Mouse (Mus musculus): Measurements from ENCODE around the gene Glb1l2. TPM values are rescaled to one million over a fixed set of nuclear protein-coding genes. Genes with fewer than 3 reads are reported as not detected.
A peak's percentile ranks its signal among the peaks of the same experiment; 100 is the strongest.

Gene Glb1l2
- polyA plus RNA-seq, 1 experiment from 2014 or later: 2.5 TPM

DNA sequence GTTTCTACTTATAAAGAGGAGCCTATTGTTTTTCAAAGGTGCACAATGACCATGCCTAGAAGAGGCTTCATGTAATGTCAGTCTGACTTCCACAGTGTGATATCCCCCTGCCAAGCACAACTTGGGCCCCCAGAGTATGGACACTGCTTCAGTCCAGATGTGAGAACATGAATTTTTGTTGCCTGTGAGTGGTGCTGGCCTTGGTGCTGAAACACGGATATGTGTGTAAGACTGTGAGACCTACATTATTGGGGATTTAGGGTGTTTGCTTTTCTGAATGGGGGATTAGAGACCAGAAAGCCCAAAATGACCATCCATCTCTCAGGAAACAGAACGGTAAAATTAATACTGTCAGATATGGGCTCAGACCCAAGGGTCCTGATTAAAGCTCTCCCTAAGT is 78.8 kb downstream of the Glb1l2 start:
- H3K4me2 ChIP-seq (replicated peaks): no peak overlapping the region

DNA sequence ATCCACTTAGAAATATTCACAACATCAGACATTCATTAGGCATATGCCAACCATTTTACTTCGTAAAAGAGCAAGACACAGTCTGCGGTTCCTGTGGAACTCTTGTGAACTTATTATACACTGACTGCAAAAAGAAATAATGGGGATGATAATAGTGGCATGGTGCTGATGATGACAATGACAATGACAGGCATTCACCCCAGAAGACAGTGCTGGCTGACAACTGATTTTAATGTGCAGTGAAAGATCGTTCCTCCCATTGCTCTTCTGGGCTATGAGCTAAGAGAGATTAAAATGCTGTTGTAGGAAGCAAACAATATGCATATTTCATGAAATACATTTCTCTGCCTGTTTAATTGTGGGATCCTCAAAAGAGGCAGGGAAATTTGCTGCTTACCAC is 80.6 kb downstream of the Glb1l2 start:
- Histone ChIP-seq H3K4me3 (replicated peaks) (no peak overlapping the region), H3K9me3 (no peaks in the 10 kb centered on the region), H3K27ac (no peak overlapping the region), H3K27me3 (0 out of 2 replicates have a peak, but pooled peaks cover 2% of the 10 kb centered on the region), H3K9ac (replicated peaks) (no peak overlapping the region), H3K4me1 (replicated peaks) (no peaks in the 10 kb centered on the region), H3K36me3 (no peaks in the 10 kb centered on the region), H3K4me2 (replicated peaks) (no peak overlapping the region)
- ATAC-seq: no peak
- WGBS: 73% methylated on average over 3 of the region's 3 CpGs

More for the DNA sequence above, 78.8 kb downstream of the Glb1l2 start:
- Histone ChIP-seq H3K4me1 (replicated peaks) (no peaks in the 10 kb centered on the region), H3K27me3 (peaks cover 8% of the 10 kb centered on the region; the same call in 1 of the 2 replicates), H3K36me3 (no peaks in the 10 kb centered on the region), H3K9ac (replicated peaks) (no peak overlapping the region), H3K27ac (no peak overlapping the region), H3K9me3 (no peaks in the 10 kb centered on the region), H3K4me3 (replicated peaks) (no peak overlapping the region)
- 33% methylated on average over 2 of the region's 2 CpGs for WGBS
- ATAC-seq: no peak

DNA sequence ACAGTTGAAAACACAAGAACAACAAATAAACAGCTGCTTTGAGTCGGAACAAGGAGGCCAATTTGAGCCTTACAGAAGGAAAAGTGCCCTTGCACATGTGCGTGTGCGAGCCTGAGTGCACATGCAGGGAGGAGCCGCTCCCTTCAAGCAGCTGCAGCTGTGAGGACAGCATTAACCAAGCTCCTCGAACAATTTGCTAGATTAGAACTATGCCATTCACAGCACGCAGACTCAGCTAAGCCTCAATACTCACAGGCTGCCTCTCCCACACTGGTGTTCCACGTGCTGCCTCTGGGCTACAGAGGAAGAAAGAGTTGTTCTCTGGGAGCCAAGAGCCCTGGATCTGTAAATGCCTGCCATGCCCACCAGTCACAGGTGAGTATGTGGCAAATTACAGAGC is 84.5 kb downstream of the Glb1l2 start:
- Histone ChIP-seq H3K36me3 (no peaks in the 10 kb centered on the region), H3K4me1 (replicated peaks) (peaks cover 8% of the 10 kb centered on the region), H3K4me2 (replicated peaks) (no peak overlapping the region), H3K9ac (replicated peaks) (no peak overlapping the region), H3K9me3 (no peaks in the 10 kb centered on the region), H3K4me3 (replicated peaks) (no peak overlapping the region), H3K27me3 (no peaks in the 10 kb centered on the region), H3K27ac (no peak overlapping the region)
- 44% methylated on average over 7 of the region's 7 CpGs for WGBS
- 0 out of 2 replicates have a peak, but pooled peaks have one; percentile 42 for ATAC-seq

DNA sequence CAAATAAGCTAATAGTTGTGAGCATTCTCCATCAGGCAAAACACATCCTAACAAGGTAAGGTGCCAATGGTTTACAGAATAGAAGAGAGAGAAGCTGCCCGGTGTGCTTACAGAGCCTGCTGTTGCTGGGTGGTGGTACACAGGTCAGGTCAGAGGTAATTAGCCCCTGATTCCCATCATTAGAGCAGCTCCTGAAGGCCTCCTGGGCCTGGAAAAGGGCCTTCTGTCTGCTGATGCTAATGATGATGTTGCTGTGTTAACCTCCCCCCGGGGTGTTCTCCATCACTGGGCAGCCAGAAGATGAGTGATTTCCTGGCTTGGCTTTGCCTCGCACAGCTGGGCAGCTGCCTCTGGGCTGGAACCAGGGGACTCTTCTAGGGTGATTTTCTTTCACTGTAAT is 87.9 kb downstream of the Glb1l2 start:
- Histone ChIP-seq H3K27ac (peak overlapping the region; percentile 22; the same call in 1 of the 2 replicates), H3K9me3 (no peaks in the 10 kb centered on the region), H3K27me3 (no peaks in the 10 kb centered on the region), H3K9ac (replicated peaks) (no peak overlapping the region), H3K4me1 (replicated peaks) (peaks cover 8% of the 10 kb centered on the region), H3K4me3 (replicated peaks) (no peak overlapping the region), H3K4me2 (replicated peaks) (no peak overlapping the region), H3K36me3 (no peaks in the 10 kb centered on the region)
- peak; percentile 51; the same call in 1 of the 2 replicates for ATAC-seq
- WGBS: 44% methylated on average over 3 of the region's 3 CpGs

Other genes with a start within 250 kb of the Glb1l2 start
- 20.1 and 26.2 TPM in 2 replicates for gene B3gat1, start 72.7 kb downstream of the Glb1l2 start, polyA plus RNA-seq (2015; fragmentation: Nextera tagmentation; extraction: Ambion mirVana)
- gene Glb1l3, start 54.4 kb upstream of the Glb1l2 start, polyA plus RNA-seq (2015; fragmentation: Nextera tagmentation; extraction: Ambion mirVana): not detected in 2 replicates
- 0.09 TPM in 1 of 2 replicates, not detected in the other for gene Gm1110, start 116.6 kb upstream of the Glb1l2 start, polyA plus RNA-seq (2015; fragmentation: Nextera tagmentation; extraction: Ambion mirVana)
- 35.7 and 37.3 TPM in 2 replicates for gene Acad8, start 193.1 kb upstream of the Glb1l2 start, polyA plus RNA-seq (2015; fragmentation: Nextera tagmentation; extraction: Ambion mirVana)
- 126 and 136 TPM in 2 replicates for gene Thyn1, start 193.2 kb upstream of the Glb1l2 start, polyA plus RNA-seq (2015; fragmentation: Nextera tagmentation; extraction: Ambion mirVana)
- 63.9 and 69.4 TPM in 2 replicates for gene Vps26b, start 223.6 kb upstream of the Glb1l2 start, polyA plus RNA-seq (2015; fragmentation: Nextera tagmentation; extraction: Ambion mirVana)
- 21.1 and 21.7 TPM in 2 replicates for gene Ncapd3, start 223.7 kb upstream of the Glb1l2 start, polyA plus RNA-seq (2015; fragmentation: Nextera tagmentation; extraction: Ambion mirVana)

Measured in midbrain, embryonic 13.5 days (tissue).